Mouse (Mus musculus) retina, postnatal 1 day (tissue): Measurements from ENCODE around the gene Llcfc1.

Experiments used
- DNase-seq: peaks from one replicate; pipeline ENCODE4 v3.0.0-alpha.2; 2012

Gene Llcfc1

GRCm38 (mm10) chr6:41684131-41684530 is at the start of gene Llcfc1:
TSS of gene Llcfc1 (plus strand) at chr6:41684431.
- no peak for DNase-seq

- no peak for DNase-seq
Measured at GRCm38 (mm10) chr6:41635211-41635610, 49.0 kb upstream of the Llcfc1 start.

GRCm38 (mm10) chr6:41636178-41636577 is 48.1 kb upstream of the Llcfc1 start, which contains the start of gene Trpv6:
TSS of gene Trpv6 (minus strand) at chr6:41636405.
- no peak for DNase-seq

GRCm38 (mm10) chr6:41637393-41637792 is 46.8 kb upstream of the Llcfc1 start:
- no peak for DNase-seq

- no peak for DNase-seq
Measured at GRCm38 (mm10) chr6:41637927-41638506, 46.2 kb upstream of the Llcfc1 start.

GRCm38 (mm10) chr6:41640449-41640848 is 43.8 kb upstream of the Llcfc1 start:
- no peak for DNase-seq

- DNase-seq: no peak
Measured at GRCm38 (mm10) chr6:41641173-41641866, 42.9 kb upstream of the Llcfc1 start.

GRCm38 (mm10) chr6:41642765-41643164 is 41.5 kb upstream of the Llcfc1 start:
- DNase-seq: no peak

- DNase-seq: no peak
Measured at GRCm38 (mm10) chr6:41643227-41643626, 41.0 kb upstream of the Llcfc1 start.

GRCm38 (mm10) chr6:41646220-41646619 is 38.0 kb upstream of the Llcfc1 start:
- no peak for DNase-seq

GRCm38 (mm10) chr6:41646672-41647071 is 37.6 kb upstream of the Llcfc1 start:
- no peak for DNase-seq

GRCm38 (mm10) chr6:41653173-41653572 is 31.1 kb upstream of the Llcfc1 start:
- no peak for DNase-seq

GRCm38 (mm10) chr6:41654648-41655047 is 29.6 kb upstream of the Llcfc1 start:
- DNase-seq: no peak

- DNase-seq: no peak
Measured at GRCm38 (mm10) chr6:41658487-41658886, 25.7 kb upstream of the Llcfc1 start.

GRCm38 (mm10) chr6:41662320-41662719 is 21.9 kb upstream of the Llcfc1 start:
- peak; percentile 14 for DNase-seq

GRCm38 (mm10) chr6:41676530-41676929 is 7.7 kb upstream of the Llcfc1 start:
- no peak for DNase-seq

- no peak for DNase-seq
Measured at GRCm38 (mm10) chr6:41680669-41681068, 3.6 kb upstream of the Llcfc1 start, which contains the start of gene Trpv5. TSS of gene Trpv5 (minus strand) at chr6:41680769.

GRCm38 (mm10) chr6:41681656-41682055 is 2.6 kb upstream of the Llcfc1 start:
- DNase-seq: no peak

- DNase-seq: no peak
Measured at GRCm38 (mm10) chr6:41684911-41685310, 680 bp downstream of the Llcfc1 start.

GRCm38 (mm10) chr6:41685596-41685995 is 1.4 kb downstream of the Llcfc1 start:
- DNase-seq: no peak

- no peak for DNase-seq
Measured at GRCm38 (mm10) chr6:41692200-41692599, 8.0 kb downstream of the Llcfc1 start.

GRCm38 (mm10) chr6:41694407-41694806 is 10.2 kb downstream of the Llcfc1 start:
- no peak for DNase-seq

- DNase-seq: no peak
Measured at GRCm38 (mm10) chr6:41701245-41701644, 17.0 kb downstream of the Llcfc1 start.

GRCm38 (mm10) chr6:41702928-41703327 is 18.7 kb downstream of the Llcfc1 start:
- DNase-seq: no peak

- DNase-seq: no peak
Measured at GRCm38 (mm10) chr6:41704123-41704522, 19.9 kb downstream of the Llcfc1 start, which contains the start of gene Kel. TSS of gene Kel (minus strand) at chr6:41704339.
